In genomic region chr8:4764751-4765150, GRCm38 (mm10) we compare ENCODE assay signal across 14 mouse cellular contexts. TPM values are rescaled to one million over a fixed set of nuclear protein-coding genes. Genes with fewer than 3 reads are reported as not detected.
A peak's percentile ranks its signal among the peaks of the same experiment; 100 is the strongest.
DNase-seq lines count a peak whose midpoint lies in the region.
"Had no signal": no experiment of that assay in that cellular context is flagged by ENCODE, and none has a peak within 500 bp of the region (broad histone marks: within the 10 kb centered on the region; RNA-seq: fewer than 3 reads in every experiment).

No protein-coding gene starts in this region.

- peak; percentile 15 to 16 for DNase-seq in layer of hippocampus, adult 8-10 months (ENCODE audit: low spot score in 2 of 2)
- no peak for DNase-seq in layer of hippocampus, postnatal 14 days (ENCODE audit: low spot score in 2 of 2)
- DNase-seq in right cerebral cortex, postnatal 25 days = peak; percentile 46
- no peak for DNase-seq in right cerebral cortex, postnatal 10 days (ENCODE audit: low spot score in 2 of 2)
- DNase-seq in left cerebral cortex, postnatal 25 days (ENCODE audit: low spot score in 2 of 2) = peak; percentile 27 to 87
- DNase-seq in neural tube, embryonic 10.5 days (ENCODE audit: extremely low spot score, low spot score) = no peak
- no peak for DNase-seq in cerebellum, postnatal 4 days (ENCODE audit: low spot score in 2 of 2)
- DNase-seq: adrenal gland, postnatal 10 days; cerebellum, adult 9-10 months; kidney, adult 8-10 months; kidney, postnatal 10 days; lung, postnatal 4 days; retina, postnatal 1 day; thymus, postnatal 14 days had no signal

- intact Hi-C loops in left cerebral cortex, postnatal 25 days (cut with DNase I) = no loop called here

RNA-seq across cellular contexts. Expression of gene Shcbp1, which starts 14.6 kb away (rescaled TPM):
- total RNA-seq in layer of hippocampus, adult 8-10 months (2022) = under 1 TPM; 0.63 to 0.89 (median 0.76) TPM
- total RNA-seq in layer of hippocampus, postnatal 14 days (2021) = 1 to 10 TPM; 1.3 to 1.4 TPM
- total RNA-seq in left cerebral cortex, postnatal 25 days (2021) = 1 to 10 TPM in 1 of 2 experiments, under 1 TPM in 1; 0.50 to 1.2 TPM

Comparison
In these comparisons a context has a peak if more than half of its experiments do, and no peak if none do; other contexts are left out.
1. DNase-seq: peak in layer of hippocampus, adult 8-10 months (2 of 2), right cerebral cortex, postnatal 25 days (single experiment) and left cerebral cortex, postnatal 25 days (2 of 2); none in layer of hippocampus, postnatal 14 days (0 of 2), right cerebral cortex, postnatal 10 days (0 of 2), neural tube, embryonic 10.5 days (single experiment) and cerebellum, postnatal 4 days (0 of 2).